17 mouse cellular contexts compared by ENCODE assay signal in genomic region chr1:137174081-137174480, GRCm38 (mm10).
"Had no signal": no experiment of that assay in that cellular context is flagged by ENCODE, and none has a peak within 500 bp of the region (broad histone marks: within the 10 kb centered on the region; RNA-seq: fewer than 3 reads in every experiment).

No protein-coding gene starts in this region.

- H3K9me3 ChIP-seq: limb, embryonic 12.5 days; liver, embryonic 13.5 days; lung, embryonic 15.5 days; megakaryocyte, embryonic 14.5 days; midbrain, embryonic 13.5 days; stomach, embryonic 15.5 days had no signal

- H3K4me1 ChIP-seq: lung, embryonic 15.5 days; megakaryocyte, embryonic 14.5 days; stomach, embryonic 15.5 days had no signal

- ATAC-seq: liver, postnatal 0 days; midbrain, embryonic 13.5 days had no signal

- H3K4me3 ChIP-seq: limb, embryonic 12.5 days; liver, embryonic 13.5 days; lung, embryonic 15.5 days; megakaryocyte, embryonic 14.5 days; midbrain, embryonic 13.5 days; stomach, embryonic 15.5 days had no signal

- H3K36me3 ChIP-seq: limb, embryonic 12.5 days; liver, embryonic 13.5 days; lung, embryonic 15.5 days; midbrain, embryonic 13.5 days; stomach, embryonic 15.5 days had no signal

- H3K27ac ChIP-seq: kidney, postnatal 0 days; limb, embryonic 12.5 days; liver, embryonic 13.5 days; lung, embryonic 15.5 days; macrophage; midbrain, embryonic 13.5 days; stomach, embryonic 15.5 days had no signal

- H3K4me2 ChIP-seq: limb, embryonic 12.5 days; liver, embryonic 13.5 days; lung, embryonic 15.5 days; midbrain, embryonic 13.5 days; stomach, embryonic 15.5 days had no signal

- H3K27me3 ChIP-seq: limb, embryonic 12.5 days; liver, embryonic 13.5 days; lung, embryonic 15.5 days; midbrain, embryonic 13.5 days; stomach, embryonic 15.5 days had no signal

- H3K9ac ChIP-seq: limb, embryonic 12.5 days; liver, embryonic 13.5 days; liver, postnatal 0 days; lung, embryonic 15.5 days; midbrain, embryonic 13.5 days; stomach, embryonic 15.5 days had no signal

- DNase-seq: kidney, postnatal 36 days; layer of hippocampus, adult 9-11 months; layer of hippocampus, postnatal 36 days; liver; liver, embryonic 13.5 days; liver, postnatal 0 days; lung, postnatal 14 days; right cerebral cortex, postnatal 14 days; thymus, adult 2 months; thymus, postnatal 25 days had no signal
